Mouse (Mus musculus) megakaryocyte, embryonic 14.5 days (primary cell): ENCODE results near the gene Kif26b. TPM values are rescaled to one million over a fixed set of nuclear protein-coding genes. Genes with fewer than 3 reads are reported as not detected.

Experiments used
- H3K27me3 ChIP-seq: replicated peaks from 2 replicates; pipeline ENCODE3; 2012; ENCODE audit warnings: inconsistent platforms
- H3K36me3 ChIP-seq: replicated peaks from 2 replicates; pipeline ENCODE3; 2012; ENCODE audit warnings: low read length, inconsistent platforms, mixed read lengths
- H3K4me1 ChIP-seq: 2 replicates; pipeline ENCODE4 v1.6.1; 2012; ENCODE audit warnings: inconsistent platforms
- H3K4me3 ChIP-seq: replicated peaks from 2 replicates; pipeline ENCODE3; 2012; ENCODE audit warnings: moderate library complexity, mild to moderate bottlenecking, inconsistent platforms
- H3K9me3 ChIP-seq: 2 replicates; pipeline ENCODE4 v1.6.1; 2012; ENCODE audit warnings: inconsistent platforms
- FLI1 ChIP-seq: IDR thresholded peaks from 2 replicates; pipeline ENCODE4 v1.6.1; 2012; ENCODE audit warnings: low read length, inconsistent platforms, mixed read lengths
- GATA1 ChIP-seq: IDR thresholded peaks from 3 replicates; pipeline ENCODE4 v1.6.1; 2012; ENCODE audit warnings: mixed read lengths, low read length, inconsistent platforms, borderline replicate concordance
- polyA plus RNA-seq: library from polyadenylated mRNA; stranded (reverse); fragments of >175 nt; gene quantifications from 2 replicates; pipeline ENCODE4 v1.2.3, GENCODE M21; 2012; ENCODE audit warnings: low replicate concordance; ENCODE audit not compliant: insufficient read depth

Gene Kif26b
- polyA plus RNA-seq, 1 experiment = not detected

GRCm38 (mm10) chr1:178871055-178871454 is 342.1 kb downstream of the Kif26b start:
- no peak for TF ChIP-seq GATA1
- TF ChIP-seq FLI1 = no peak
- Histone ChIP-seq H3K36me3 (no peaks in the 10 kb centered on the region), H3K27me3 (peaks cover 6% of the 10 kb centered on the region), H3K4me3 (no peak overlapping the region), H3K4me1 (no peaks in the 10 kb centered on the region), H3K9me3 (no peaks in the 10 kb centered on the region)

GRCm38 (mm10) chr1:178876926-178877325 is 348.0 kb downstream of the Kif26b start:
- Histone ChIP-seq H3K4me3 (no peak overlapping the region), H3K27me3 (peaks cover 2% of the 10 kb centered on the region), H3K9me3 (0 out of 2 replicates have a peak, but pooled peaks cover 3% of the 10 kb centered on the region), H3K36me3 (no peaks in the 10 kb centered on the region), H3K4me1 (no peaks in the 10 kb centered on the region)
- TF ChIP-seq FLI1 (no peak), GATA1 (no peak)

GRCm38 (mm10) chr1:178878676-178879075 is 349.8 kb downstream of the Kif26b start:
- H3K36me3 ChIP-seq = no peaks in the 10 kb centered on the region
- TF ChIP-seq GATA1 = no peak
- TF ChIP-seq FLI1 = no peak
- no peaks in the 10 kb centered on the region for H3K4me1 ChIP-seq
- H3K9me3 ChIP-seq = 0 out of 2 replicates have a peak, but pooled peaks cover 3% of the 10 kb centered on the region
- no peak overlapping the region for H3K4me3 ChIP-seq
- no peaks in the 10 kb centered on the region for H3K27me3 ChIP-seq

GRCm38 (mm10) chr1:178880905-178881304 is 352.0 kb downstream of the Kif26b start:
- no peak overlapping the region for H3K4me3 ChIP-seq
- no peak for TF ChIP-seq FLI1
- H3K27me3 ChIP-seq = peaks cover 2% of the 10 kb centered on the region
- H3K36me3 ChIP-seq = no peaks in the 10 kb centered on the region
- no peaks in the 10 kb centered on the region for H3K4me1 ChIP-seq
- peaks cover 7% of the 10 kb centered on the region for H3K9me3 ChIP-seq

- TF ChIP-seq FLI1 = no peak
- TF ChIP-seq GATA1 = no peak
- Histone ChIP-seq H3K4me3 (no peak overlapping the region), H3K36me3 (no peaks in the 10 kb centered on the region), H3K4me1 (no peaks in the 10 kb centered on the region), H3K9me3 (peaks cover 8% of the 10 kb centered on the region), H3K27me3 (peaks cover 2% of the 10 kb centered on the region)
Observed at GRCm38 (mm10) chr1:178886671-178887070, 357.7 kb downstream of the Kif26b start.

GRCm38 (mm10) chr1:178892376-178892775 is 363.5 kb downstream of the Kif26b start:
- no peaks in the 10 kb centered on the region for H3K4me1 ChIP-seq
- H3K27me3 ChIP-seq = no peaks in the 10 kb centered on the region
- no peaks in the 10 kb centered on the region for H3K36me3 ChIP-seq
- TF ChIP-seq FLI1 (no peak), GATA1 (no peak)
- H3K4me3 ChIP-seq = no peak overlapping the region
- no peaks in the 10 kb centered on the region for H3K9me3 ChIP-seq

GRCm38 (mm10) chr1:178893229-178894080 is 364.5 kb downstream of the Kif26b start:
- no peaks in the 10 kb centered on the region for H3K4me1 ChIP-seq
- H3K4me3 ChIP-seq = no peak overlapping the region
- H3K36me3 ChIP-seq = no peaks in the 10 kb centered on the region
- H3K9me3 ChIP-seq = peaks cover 3% of the 10 kb centered on the region; the same call in 1 of the 2 replicates
- no peaks in the 10 kb centered on the region for H3K27me3 ChIP-seq
- TF ChIP-seq FLI1 (no peak), GATA1 (no peak)

GRCm38 (mm10) chr1:178894081-178894401 is 365.1 kb downstream of the Kif26b start:
- no peaks in the 10 kb centered on the region for H3K27me3 ChIP-seq
- peaks cover 3% of the 10 kb centered on the region; the same call in 1 of the 2 replicates for H3K9me3 ChIP-seq
- no peaks in the 10 kb centered on the region for H3K4me1 ChIP-seq
- no peak for TF ChIP-seq FLI1
- no peak for TF ChIP-seq GATA1
- H3K36me3 ChIP-seq = no peaks in the 10 kb centered on the region
- no peak overlapping the region for H3K4me3 ChIP-seq

GRCm38 (mm10) chr1:178895674-178896073 is 366.7 kb downstream of the Kif26b start:
- Histone ChIP-seq H3K27me3 (no peaks in the 10 kb centered on the region), H3K4me1 (no peaks in the 10 kb centered on the region), H3K36me3 (no peaks in the 10 kb centered on the region), H3K4me3 (no peak overlapping the region), H3K9me3 (peaks cover 3% of the 10 kb centered on the region; the same call in 1 of the 2 replicates)
- TF ChIP-seq GATA1 (no peak), FLI1 (no peak)

GRCm38 (mm10) chr1:178910951-178911350 is 382.0 kb downstream of the Kif26b start:
- Histone ChIP-seq H3K4me3 (no peak overlapping the region), H3K9me3 (peaks cover 16% of the 10 kb centered on the region), H3K27me3 (peaks cover 11% of the 10 kb centered on the region), H3K36me3 (no peaks in the 10 kb centered on the region), H3K4me1 (no peaks in the 10 kb centered on the region)
- TF ChIP-seq FLI1 (no peak), GATA1 (no peak)
